Mouse (Mus musculus) hindlimb bud, embryonic 11.5 days (tissue): ENCODE data around the gene 4931414P19Rik.

Experiments
- DNase-seq: peaks from one replicate; pipeline ENCODE4 v3.0.0-alpha.2; 2012; ENCODE audit warnings: low read depth, low spot score; ENCODE audit errors: extremely low spot score

4931414P19Rik gene

DNA sequence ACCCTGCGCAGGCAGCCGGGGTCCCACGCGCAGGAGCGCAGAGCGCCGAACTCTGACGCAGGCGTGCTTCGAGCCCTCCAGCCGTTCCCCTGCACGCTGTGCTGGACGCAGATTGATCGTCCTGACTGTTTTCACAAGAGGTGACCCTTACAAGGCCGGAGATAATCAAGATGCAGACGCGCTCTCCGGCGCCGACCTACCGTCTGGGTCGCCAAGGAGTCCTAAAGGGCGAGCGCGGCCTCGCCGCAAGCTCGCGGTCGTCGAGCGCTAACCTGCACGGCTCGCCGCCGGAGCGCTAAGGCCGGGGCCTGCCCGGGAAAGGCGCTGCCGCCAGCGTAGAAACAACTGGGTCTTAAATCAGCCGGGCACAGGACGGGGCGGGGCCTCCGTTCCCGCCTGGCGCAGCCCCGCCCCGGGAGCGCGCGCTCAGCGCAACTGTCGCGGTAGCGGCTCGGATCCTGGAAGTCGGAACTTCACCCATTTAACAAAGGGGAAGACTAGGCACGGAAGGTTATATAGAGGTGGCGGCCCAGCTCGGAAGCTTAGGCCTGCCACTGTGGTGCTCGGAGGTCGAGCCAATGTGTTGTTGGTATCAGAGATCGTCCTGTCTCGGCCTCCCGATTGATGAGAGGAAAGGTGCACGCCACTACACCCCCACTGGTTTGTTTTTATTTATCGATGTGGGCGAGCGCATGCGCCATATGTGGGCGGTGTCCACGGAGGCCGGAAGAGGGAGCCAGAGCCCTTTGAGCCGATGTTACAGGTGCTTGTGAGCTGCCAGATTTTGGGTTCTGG lies 51.6 kb downstream of the 4931414P19Rik start, which contains the start of gene Haus4:
Gene Haus4 (minus strand): TSS at position 642 of the 795 bp plus-strand sequence.
- peak; percentile 58 for DNase-seq

DNA sequence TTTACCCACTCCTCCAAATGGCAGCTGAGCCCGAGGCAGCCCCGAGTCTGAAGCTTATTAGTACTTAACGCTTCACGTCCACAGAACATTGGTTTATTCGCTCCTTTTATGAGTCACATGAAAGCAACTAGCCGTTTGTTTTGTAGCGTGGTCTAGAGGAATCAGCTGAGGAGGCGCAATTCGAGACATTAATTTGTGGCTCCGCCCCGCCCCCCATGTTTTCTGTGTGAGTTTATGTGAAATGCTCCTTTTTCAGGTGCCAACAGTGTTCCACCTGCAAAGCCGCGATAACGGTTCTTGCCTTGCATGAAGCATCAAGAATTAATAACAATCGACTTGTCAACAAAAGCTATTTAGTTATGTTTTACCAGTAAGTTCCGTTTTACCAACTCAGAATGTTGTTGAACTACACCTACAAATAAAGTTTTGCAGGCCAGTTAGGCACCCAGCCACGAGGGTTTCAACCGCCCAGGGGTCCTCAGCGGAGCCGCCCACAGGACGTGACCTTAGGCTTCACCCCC lies 52.3 kb downstream of the 4931414P19Rik start:
- DNase-seq = no peak

DNA sequence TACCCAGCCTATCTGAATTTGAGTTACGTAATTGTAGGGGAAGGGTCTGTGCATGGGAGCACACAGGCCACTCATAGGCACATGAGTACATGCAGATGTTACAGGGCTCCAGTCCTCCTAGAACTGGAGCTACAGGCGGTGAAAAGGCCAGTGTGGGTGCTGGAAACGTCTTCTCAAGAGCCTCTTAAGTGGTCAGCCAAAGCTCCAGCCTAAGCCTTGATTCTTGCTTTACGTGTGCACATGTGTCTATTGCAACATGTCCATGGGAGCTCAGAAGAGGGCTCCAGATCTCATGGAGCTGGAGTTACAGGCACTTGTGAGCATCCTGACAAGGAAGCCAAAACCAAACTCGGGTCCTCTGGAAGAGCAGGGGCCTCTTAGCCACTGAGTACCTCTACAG lies 61.1 kb downstream of the 4931414P19Rik start:
- no peak for DNase-seq

DNA sequence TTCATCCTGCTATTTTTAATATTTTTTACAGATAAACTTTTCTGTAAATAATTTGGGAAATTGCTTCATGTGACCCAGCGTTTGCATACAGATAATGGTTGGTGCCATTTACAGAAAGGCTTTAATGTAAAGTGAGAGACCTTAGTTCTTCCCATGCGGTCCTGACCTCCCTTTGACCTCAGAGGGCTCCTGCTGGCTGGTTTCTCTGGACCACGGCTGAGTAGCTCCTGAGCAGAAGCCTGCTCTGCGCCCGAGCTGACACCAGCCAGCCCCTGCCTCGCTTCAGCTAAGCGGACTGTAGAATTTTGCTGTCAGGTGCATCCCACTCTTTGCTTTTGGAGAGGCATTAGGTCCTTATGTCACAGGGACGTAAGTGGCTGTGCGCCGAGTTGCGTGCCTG lies 65.0 kb downstream of the 4931414P19Rik start:
- DNase-seq = no peak

DNA sequence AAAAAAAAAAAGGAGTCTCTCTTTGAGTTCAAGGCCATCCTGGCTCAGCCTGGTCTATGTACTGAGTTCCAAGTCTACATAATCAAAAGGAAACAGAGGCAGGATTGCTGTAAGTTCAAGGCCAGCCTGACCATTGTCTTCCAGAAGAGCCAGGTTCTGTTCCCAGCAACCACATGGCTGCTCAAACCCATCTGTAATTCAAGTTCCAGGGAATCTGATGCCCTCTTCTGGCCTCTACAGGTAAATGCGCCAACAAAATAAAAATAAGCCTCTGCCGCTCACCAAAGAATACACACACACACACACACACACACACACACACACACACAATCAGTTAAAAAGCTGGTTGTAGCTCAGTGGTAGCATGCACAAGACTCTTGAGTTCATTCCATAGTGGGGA lies 67.2 kb downstream of the 4931414P19Rik start:
- no peak for DNase-seq
